ENCODE assay signal across 20 mouse cellular contexts in the genomic region with DNA sequence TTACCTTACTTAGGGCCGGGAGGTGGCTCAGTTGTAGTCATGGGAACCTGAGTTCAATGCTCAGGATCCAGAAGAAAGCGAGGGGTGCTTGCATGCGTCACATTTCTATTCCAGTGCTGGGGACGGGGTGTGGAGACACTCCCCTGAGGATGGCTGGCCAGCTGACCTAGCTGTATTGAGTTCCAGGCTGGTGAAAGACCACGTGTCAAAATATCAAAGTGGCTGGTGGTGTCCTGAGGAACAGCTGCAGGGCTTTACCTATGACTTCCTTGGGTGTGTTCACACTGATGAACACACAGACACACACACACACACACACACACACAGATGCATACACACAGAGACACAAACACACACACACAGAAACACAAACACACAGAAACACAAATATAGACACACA.
"Had no signal": no experiment of that assay in that cellular context is flagged by ENCODE, and none has a peak within 500 bp of the region (broad histone marks: within the 10 kb centered on the region; RNA-seq: fewer than 3 reads in every experiment).

No protein-coding gene starts in this region.

- H3K9ac ChIP-seq: liver, embryonic 13.5 days; liver, embryonic 15.5 days; liver, postnatal 0 days; lung, embryonic 15.5 days; midbrain, embryonic 12.5 days; neural tube, embryonic 13.5 days; neural tube, embryonic 15.5 days; stomach, embryonic 15.5 days had no signal

- H3K4me2 ChIP-seq: liver, embryonic 13.5 days; liver, embryonic 15.5 days; lung, embryonic 15.5 days; midbrain, embryonic 12.5 days; neural tube, embryonic 13.5 days; neural tube, embryonic 15.5 days; stomach, embryonic 15.5 days had no signal

- H3K27ac ChIP-seq: liver, embryonic 13.5 days; liver, embryonic 15.5 days; lung, embryonic 15.5 days; midbrain, embryonic 10.5 days; midbrain, embryonic 12.5 days; neural tube, embryonic 13.5 days; neural tube, embryonic 15.5 days; stomach, embryonic 15.5 days; stomach, postnatal 0 days had no signal

- H3K9me3 ChIP-seq: liver, embryonic 13.5 days; liver, embryonic 15.5 days; lung, embryonic 15.5 days; midbrain, embryonic 10.5 days; midbrain, embryonic 12.5 days; neural tube, embryonic 13.5 days; neural tube, embryonic 15.5 days; stomach, embryonic 15.5 days had no signal

- H3K27me3 ChIP-seq: lung, embryonic 15.5 days; midbrain, embryonic 12.5 days; neural tube, embryonic 13.5 days; neural tube, embryonic 15.5 days; stomach, embryonic 15.5 days had no signal

- H3K4me1 ChIP-seq: liver, embryonic 13.5 days; liver, embryonic 15.5 days had no signal

- H3K4me3 ChIP-seq: liver, embryonic 13.5 days; liver, embryonic 15.5 days; lung, embryonic 15.5 days; midbrain, embryonic 10.5 days; midbrain, embryonic 12.5 days; neural tube, embryonic 13.5 days; neural tube, embryonic 15.5 days; stomach, embryonic 15.5 days had no signal

- DNase-seq: liver, embryonic 13.5 days; liver, postnatal 0 days; lung, adult 2 months; lung, postnatal 14 days; lung, postnatal 36 days; midbrain, embryonic 14.5 days; retina, postnatal 1 day; right cerebral cortex, adult 18-20 months; right cerebral cortex, postnatal 25 days; right cerebral cortex, postnatal 4 days had no signal

- ATAC-seq: liver, postnatal 0 days; lung, postnatal 0 days; midbrain, embryonic 16.5 days had no signal

- H3K36me3 ChIP-seq: liver, embryonic 13.5 days; liver, embryonic 15.5 days; lung, embryonic 15.5 days; midbrain, embryonic 10.5 days; midbrain, embryonic 12.5 days; neural tube, embryonic 13.5 days; neural tube, embryonic 15.5 days; stomach, embryonic 15.5 days had no signal
